Mouse (Mus musculus) forelimb bud, embryonic 11.5 days (tissue): ENCODE results near the gene Pdzd7.
A peak's percentile ranks its signal among the peaks of the same experiment; 100 is the strongest.
"Not testable (repeated sequence)": the region's sequence is repeated elsewhere in the genome, so short reads cannot be mapped to it uniquely, and the experiment has no call there.

Source experiments
- DNase-seq: peaks from one replicate; pipeline ENCODE4 v3.0.0-alpha.2; 2012; ENCODE audit warnings: low read depth, low spot score

The Pdzd7 gene

DNA sequence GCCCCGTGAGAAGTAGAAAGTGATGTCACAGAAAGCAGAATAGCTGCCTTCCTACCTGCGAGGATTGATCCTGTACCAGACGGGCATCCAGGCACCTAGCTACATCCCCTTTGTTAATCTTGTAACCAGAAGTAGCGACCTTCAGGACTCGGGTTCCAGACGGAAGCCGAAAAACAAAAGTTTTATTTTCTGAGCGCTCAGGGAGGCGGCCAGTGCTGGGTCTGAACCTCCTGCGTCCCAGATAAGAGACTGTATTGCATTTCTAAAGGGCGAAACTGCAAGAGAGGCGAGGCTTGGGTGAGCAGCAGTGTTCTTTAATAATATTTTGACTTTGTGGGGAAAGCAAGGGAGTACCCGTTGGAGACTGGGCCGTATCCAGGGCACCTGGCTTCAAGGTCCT is 13.3 kb upstream of the Pdzd7 start:
- no peak for DNase-seq

GRCm38 (mm10) chr19:45058113-45058839 is 12.8 kb upstream of the Pdzd7 start:
- DNase-seq: peak; percentile 99

GRCm38 (mm10) chr19:45057724-45058112 is 12.2 kb upstream of the Pdzd7 start:
- no peak for DNase-seq

- no peak for DNase-seq
Measured at GRCm38 (mm10) chr19:45056908-45057698, 11.6 kb upstream of the Pdzd7 start.

DNA sequence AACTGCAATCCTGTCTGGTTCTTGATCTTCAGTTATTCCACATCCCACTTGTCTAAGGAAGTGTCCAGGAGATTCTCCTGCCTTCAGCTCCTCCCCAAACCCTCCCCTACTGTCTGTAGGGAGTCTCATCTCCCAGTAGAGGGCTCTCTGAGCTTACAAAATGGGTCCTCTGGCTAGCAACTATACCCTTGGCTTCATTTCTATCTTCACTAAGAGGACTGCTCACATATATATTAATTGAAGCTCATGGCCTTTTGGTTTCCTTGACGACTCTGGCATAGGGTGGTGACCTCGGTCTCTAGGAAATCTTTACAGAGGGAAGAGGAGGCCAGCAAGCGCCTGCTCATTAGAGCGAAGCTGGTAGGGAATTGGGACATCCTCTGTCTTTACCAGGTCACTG is 10.8 kb upstream of the Pdzd7 start:
- no peak for DNase-seq

DNA sequence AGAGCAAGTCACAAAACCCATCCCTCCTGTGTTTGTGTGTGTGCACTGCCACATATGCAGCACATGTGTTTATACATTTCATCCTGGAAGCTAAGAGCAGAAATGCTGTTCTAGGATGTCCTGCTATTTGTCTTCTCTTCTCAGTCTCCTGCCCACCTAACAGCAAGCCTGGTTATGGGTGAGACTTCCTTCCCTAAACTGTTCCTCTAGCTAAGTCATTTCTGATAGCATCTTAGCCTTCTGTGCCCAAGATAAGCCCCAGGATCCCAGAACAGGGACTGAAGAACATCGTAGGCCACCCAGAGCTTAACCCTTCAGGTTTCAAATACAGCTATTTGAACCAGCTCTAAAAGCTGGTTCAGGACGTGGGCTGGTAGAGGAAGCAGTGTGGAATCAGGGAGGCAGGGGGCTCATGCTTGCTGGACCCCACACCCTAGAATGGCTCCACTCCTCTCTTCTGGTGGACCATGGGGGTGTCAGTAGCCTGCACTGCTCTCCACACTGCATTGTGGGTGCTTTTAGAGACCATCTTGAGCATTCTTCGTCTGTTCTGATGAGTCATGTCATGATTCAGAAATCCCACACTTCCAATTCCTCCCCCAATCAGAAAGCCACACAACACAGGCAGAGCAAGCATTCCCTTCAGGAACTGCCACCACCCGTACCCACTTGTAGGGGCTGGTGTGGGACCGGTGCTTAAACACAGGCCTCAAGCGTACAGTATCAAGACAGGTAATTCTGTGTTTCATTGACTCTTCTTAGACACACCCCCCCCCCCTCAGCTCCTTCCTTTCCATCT is 9.6 kb upstream of the Pdzd7 start:
- DNase-seq: no peak

- no peak for DNase-seq
Measured at GRCm38 (mm10) chr19:45053451-45053850, 7.9 kb upstream of the Pdzd7 start.

- DNase-seq: no peak
Measured at GRCm38 (mm10) chr19:45049523-45049922, 4.0 kb upstream of the Pdzd7 start.

DNA sequence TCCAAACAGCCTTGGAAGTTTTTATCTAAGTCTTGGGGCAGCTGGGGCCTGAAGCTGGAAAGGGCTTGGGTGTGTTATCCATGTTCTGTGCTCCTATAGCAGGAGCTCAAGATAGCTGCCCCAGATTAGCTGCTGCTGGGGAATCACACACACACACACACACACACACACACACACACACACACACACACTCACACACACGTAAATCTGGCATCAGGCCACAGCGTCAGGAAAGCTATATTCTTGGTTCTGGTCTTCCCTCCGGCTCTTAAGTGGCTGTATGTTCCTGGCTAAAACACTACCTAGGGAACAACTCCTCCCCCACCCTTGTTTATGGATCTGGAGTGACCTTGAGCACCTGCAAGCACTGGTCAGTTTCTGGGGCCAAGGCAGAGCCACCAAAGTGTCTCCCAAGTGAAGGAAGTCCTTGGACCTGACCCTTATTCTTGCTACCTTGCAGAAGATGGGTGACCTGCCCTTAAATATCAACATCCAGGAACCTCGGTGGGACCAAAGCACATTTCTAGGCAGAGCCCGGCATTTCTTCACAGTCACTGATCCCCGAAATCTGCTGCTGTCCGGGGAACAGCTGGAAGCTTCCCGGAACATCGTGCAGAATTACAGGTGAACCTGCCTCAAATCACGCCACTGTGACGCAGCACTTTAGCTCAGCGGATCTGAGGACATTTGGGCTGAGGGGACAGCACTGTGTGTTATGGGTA is 3.3 kb upstream of the Pdzd7 start:
- no peak for DNase-seq

DNA sequence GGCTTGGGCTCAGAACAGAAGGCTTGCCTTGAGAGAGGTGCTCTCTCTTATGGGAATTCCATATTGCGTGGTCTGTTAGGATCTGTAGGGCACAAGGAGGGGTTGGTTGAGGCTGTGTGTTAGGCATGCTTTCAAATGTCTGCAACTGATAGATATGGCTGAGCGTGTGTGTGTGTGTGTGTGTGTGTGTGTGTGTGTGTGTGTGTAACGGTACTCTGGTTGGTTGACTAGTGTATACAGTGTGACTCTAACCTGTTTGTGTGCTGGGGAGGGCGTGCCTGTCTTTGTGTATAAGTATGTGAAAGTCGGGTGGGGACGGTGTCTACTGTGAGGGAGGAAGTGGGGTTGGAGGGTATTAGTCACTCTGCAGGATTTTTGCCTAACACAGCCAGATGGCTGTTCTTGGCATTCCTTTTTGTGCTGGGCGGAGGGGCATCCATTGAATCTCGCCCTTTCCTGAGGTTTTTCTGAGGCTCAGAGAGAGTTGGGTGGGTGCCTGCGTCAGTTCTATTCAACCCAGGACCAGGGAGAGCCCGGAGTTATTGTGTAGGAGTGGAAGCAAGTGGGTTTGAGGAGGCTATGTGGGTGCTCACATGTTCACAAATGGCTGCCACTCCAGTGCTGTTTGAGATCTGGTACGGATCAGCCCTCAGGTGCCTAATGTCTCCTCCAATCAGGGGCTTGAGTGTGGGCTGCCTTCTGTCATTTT is 2.6 kb upstream of the Pdzd7 start:
- DNase-seq: no peak

GRCm38 (mm10) chr19:45047417-45047934 is 2.0 kb upstream of the Pdzd7 start, which contains the start of gene Sfxn3:
Gene Sfxn3 (plus strand): TSS chr19:45047503.
- DNase-seq: peak; percentile 59

GRCm38 (mm10) chr19:45046523-45047321 is 1.2 kb upstream of the Pdzd7 start:
- DNase-seq: no peak

- DNase-seq: no peak
Measured at GRCm38 (mm10) chr19:45045236-45045635, 281 bp downstream of the Pdzd7 start.

GRCm38 (mm10) chr19:45044389-45044927 is 1.1 kb downstream of the Pdzd7 start:
- no peak for DNase-seq

GRCm38 (mm10) chr19:45040214-45040613 is 5.3 kb downstream of the Pdzd7 start:
- no peak for DNase-seq

DNA sequence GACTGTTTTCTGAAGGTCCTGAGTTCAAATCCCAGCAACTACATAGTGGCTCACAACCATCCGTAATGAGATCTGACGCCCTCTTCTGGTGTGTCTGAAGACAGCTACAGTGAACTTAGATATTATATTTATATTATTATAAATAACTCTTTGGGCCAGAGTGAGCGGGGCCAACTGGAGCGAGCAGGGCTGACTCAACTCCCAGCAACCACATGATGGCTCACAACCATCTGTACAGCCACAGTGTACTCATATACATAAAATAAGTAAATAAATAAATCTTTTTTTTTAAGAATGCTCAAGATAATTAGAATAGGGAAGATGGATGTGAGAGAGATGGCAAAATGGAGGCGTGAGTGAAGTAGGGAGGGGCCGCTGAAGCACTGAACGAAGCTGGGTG is 7.3 kb downstream of the Pdzd7 start:
- DNase-seq: not testable (repeated sequence)

GRCm38 (mm10) chr19:45036867-45037266 is 8.7 kb downstream of the Pdzd7 start:
- no peak for DNase-seq

GRCm38 (mm10) chr19:45032570-45033332 is 12.8 kb downstream of the Pdzd7 start:
- no peak for DNase-seq

DNA sequence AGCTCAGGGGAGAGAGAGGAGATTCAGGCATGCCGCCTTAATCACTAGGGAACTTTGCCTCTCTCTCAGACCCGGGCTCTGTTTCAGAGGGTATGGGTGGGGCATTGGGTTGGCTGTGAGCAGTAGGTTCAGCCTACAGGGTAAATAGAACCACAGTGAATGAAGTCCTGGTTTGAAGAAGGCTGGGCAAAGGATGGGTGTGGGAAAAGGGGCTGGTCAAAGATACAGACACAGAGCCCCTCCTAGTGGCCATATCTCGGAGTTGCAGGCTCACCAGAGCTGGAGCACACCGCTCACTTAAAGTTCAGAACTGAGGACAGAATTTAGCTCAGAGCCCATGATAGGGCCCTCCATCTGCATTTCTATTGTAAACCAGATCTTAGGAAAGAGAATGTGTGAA is 13.7 kb downstream of the Pdzd7 start:
- DNase-seq: peak; percentile 83
